Mouse (Mus musculus) embryonic facial prominence, embryonic 10.5 days (tissue): ENCODE measurements at regions not wholly inside any gene's neighbourhood (a gene's known extent, or its start where the extent isn't known, plus 50 kb on each side); places are given as distances from the start of the nearest gene placed in this dataset.

Experiments used
- DNase-seq: peaks from one replicate; pipeline ENCODE4 v3.0.0-alpha.2; 2017; ENCODE audit warnings: low spot score
- H3K27ac ChIP-seq: fragments of 300-500 bp; sonication (generic); replicated peaks from 2 replicates; pipeline ENCODE4 v1.5.1; 2016; ENCODE audit warnings: mild to moderate bottlenecking
- H3K27me3 ChIP-seq: fragments of 300-500 bp; sonication (generic); replicated peaks from 2 replicates; pipeline ENCODE4 v1.6.1; 2016; ENCODE audit warnings: low read depth, mild to moderate bottlenecking; ENCODE audit not compliant: poor library complexity, severe bottlenecking
- H3K36me3 ChIP-seq: fragments of 300-500 bp; sonication (generic); replicated peaks from 2 replicates; pipeline ENCODE4 v1.6.1; 2016; ENCODE audit warnings: mild to moderate bottlenecking, moderate library complexity
- H3K4me1 ChIP-seq: fragments of 300-500 bp; sonication (generic); 2 replicates; pipeline ENCODE4 v1.6.1; 2016
- H3K4me3 ChIP-seq: fragments of 300-500 bp; sonication (generic); 2 replicates; pipeline ENCODE4 v1.5.1; 2016; ENCODE audit warnings: mild to moderate bottlenecking, moderate library complexity
- H3K9me3 ChIP-seq: fragments of 300-500 bp; sonication (generic); 2 replicates; pipeline ENCODE4 v1.6.1; 2016; ENCODE audit warnings: mild to moderate bottlenecking
- WGBS: fragments of 180-500 bp; shearing (Covaris S2); methylation state at CpG from one replicate; pipeline ENCODE4 v1.1.7; 2016; 5-methylcytosine and 5-hydroxymethylcytosine counted together

DNA sequence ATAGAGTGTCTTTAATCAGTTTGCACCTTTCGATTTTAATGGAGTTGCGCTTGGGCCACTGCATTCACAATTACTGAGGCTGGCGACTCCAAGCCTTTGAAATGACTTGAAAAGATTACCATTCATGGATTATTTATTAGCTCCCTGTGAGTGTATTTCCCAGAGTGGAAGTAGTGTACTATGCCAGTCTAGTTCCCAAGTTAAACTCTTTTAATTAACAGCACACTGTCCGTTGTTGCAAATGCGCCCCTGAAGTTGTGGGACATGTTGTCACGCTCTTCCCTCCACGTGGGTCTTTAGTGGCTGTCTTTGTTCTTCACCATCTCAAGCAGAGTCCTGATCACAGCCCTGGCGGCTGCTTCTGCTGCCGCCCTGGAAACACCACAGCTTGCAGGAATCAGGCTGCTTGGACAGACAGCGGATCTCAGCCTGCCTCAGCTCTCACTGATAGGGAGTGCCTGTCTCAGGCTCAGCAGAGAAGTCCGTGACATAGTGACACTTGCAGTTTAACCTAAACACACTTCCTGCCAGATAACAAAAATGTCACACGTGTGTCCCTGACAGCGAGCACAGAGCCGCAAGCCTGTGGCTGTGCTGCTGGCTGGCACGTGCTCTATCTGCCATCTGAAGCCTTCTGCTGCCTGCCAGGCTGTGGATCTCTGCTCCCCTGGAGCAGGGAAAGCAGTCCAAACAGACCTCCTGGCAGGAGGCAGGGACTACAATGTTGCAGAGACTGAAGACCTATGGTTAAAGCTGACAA, 244.1 kb downstream of the Snx10 start:
- H3K9me3 ChIP-seq = no peaks in the 10 kb centered on the region
- peaks cover 26% of the 10 kb centered on the region for H3K27me3 ChIP-seq
- peak; percentile 49 for DNase-seq
- H3K4me3 ChIP-seq = peak overlapping the region; percentile 44
- no peaks in the 10 kb centered on the region for H3K36me3 ChIP-seq
- peak overlapping the region; percentile 69 for H3K27ac ChIP-seq
- WGBS = 13% methylated on average over 15 of the region's 15 CpGs
- peaks cover 26% of the 10 kb centered on the region for H3K4me1 ChIP-seq

DNA sequence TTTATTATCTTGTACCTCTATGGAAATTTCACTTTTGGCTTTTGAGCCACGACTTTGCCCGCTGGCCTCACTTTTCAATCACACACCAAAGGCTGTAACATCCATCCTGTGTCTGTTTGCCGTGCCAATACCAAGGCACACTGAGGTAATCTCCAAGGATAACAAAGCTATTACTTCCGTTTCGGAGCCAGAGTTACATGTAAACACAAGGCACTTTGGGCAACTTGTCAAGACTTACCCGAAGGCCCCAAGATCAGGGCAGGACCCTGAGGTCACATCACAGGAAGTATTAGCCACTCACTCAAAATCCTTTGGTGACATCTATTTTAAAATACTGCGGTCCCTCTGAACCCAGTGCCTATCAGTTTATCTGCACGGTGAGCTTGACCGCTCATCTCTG, 241.3 kb downstream of the Skap2 start:
- no peak overlapping the region for H3K27ac ChIP-seq
- 80% methylated on average over 9 of the region's 9 CpGs for WGBS
- DNase-seq = no peak
- H3K4me3 ChIP-seq = no peak overlapping the region
- peaks cover 22% of the 10 kb centered on the region for H3K27me3 ChIP-seq
- H3K9me3 ChIP-seq = no peaks in the 10 kb centered on the region
- H3K36me3 ChIP-seq = no peaks in the 10 kb centered on the region
- peaks cover 26% of the 10 kb centered on the region for H3K4me1 ChIP-seq

DNA sequence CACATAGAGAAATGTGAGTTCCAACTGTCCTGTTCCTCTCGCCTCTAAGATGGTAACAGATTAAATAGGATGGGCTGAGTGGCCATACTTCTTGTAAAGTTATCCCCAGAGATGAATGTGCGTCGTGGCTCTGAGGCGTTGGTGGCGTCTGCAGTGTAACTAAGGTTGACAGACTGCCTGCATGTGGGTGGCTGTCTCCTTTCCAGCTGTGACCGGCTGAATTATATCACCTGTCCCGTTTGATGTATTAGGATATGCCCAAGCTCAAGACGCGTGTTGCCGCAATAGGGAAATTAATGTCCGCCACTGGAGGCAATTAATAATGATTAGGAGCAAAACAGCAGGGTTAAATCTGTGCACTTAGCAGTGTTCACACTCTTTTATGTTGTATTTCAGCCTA, 240.9 kb downstream of the Skap2 start:
- no peak for DNase-seq
- Histone ChIP-seq H3K27me3 (peaks cover 19% of the 10 kb centered on the region), H3K27ac (no peak overlapping the region), H3K9me3 (no peaks in the 10 kb centered on the region), H3K36me3 (no peaks in the 10 kb centered on the region), H3K4me1 (peaks cover 24% of the 10 kb centered on the region), H3K4me3 (no peak overlapping the region)
- WGBS = 85% methylated on average over 11 of the region's 11 CpGs

DNA sequence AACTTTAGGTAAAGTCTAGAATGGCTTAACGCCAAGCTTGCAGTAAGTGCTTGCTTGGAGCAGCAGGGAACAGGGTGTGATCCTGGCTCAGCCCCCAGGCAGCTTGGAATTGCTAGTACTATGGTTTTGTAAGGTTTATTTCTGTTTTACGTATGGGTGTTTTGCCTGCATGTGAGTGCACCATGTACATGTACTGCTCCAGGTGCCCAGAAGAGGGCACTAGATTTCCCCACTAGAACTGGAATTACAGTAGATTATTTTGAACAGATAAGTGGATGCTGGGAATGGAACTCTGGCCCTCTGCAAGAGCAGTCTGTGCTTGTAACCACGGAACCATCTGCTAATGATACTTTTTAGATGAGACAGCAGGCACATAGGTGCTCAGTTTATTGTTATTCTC, 237.6 kb downstream of the Skap2 start:
- Histone ChIP-seq H3K27me3 (no peaks in the 10 kb centered on the region), H3K27ac (no peak overlapping the region), H3K4me1 (0 out of 2 replicates have a peak, but pooled peaks cover 6% of the 10 kb centered on the region), H3K9me3 (no peaks in the 10 kb centered on the region), H3K4me3 (no peak overlapping the region), H3K36me3 (no peaks in the 10 kb centered on the region)
- 68% methylated on average over 3 of the region's 3 CpGs for WGBS
- DNase-seq = no peak

DNA sequence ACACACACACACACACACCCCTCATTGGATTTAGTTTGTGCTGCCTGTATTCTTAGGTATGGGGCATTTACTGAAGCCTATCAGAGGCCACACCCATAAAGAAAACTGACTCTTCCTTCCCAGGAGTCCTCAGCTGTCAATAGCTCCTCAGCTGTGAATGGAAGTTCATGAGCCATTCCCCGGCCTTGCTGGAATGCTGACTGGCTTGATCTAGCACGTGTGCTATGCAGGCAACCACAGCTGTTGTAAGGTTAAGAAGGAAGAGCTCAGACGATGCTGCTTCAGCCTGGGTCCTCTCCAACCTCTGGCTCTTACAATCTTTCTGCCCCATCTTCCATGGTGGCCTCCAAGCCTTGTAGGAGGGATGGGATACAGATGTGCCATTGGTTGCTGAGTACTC, 226.7 kb downstream of the Skap2 start:
- no peaks in the 10 kb centered on the region for H3K36me3 ChIP-seq
- 62% methylated on average over 3 of the region's 3 CpGs for WGBS
- H3K4me1 ChIP-seq = 0 out of 2 replicates have a peak, but pooled peaks cover 2% of the 10 kb centered on the region
- no peaks in the 10 kb centered on the region for H3K9me3 ChIP-seq
- H3K4me3 ChIP-seq = no peak overlapping the region
- no peak overlapping the region for H3K27ac ChIP-seq
- DNase-seq = no peak
- H3K27me3 ChIP-seq = 0 out of 2 replicates have a peak, but pooled peaks cover 5% of the 10 kb centered on the region

DNA sequence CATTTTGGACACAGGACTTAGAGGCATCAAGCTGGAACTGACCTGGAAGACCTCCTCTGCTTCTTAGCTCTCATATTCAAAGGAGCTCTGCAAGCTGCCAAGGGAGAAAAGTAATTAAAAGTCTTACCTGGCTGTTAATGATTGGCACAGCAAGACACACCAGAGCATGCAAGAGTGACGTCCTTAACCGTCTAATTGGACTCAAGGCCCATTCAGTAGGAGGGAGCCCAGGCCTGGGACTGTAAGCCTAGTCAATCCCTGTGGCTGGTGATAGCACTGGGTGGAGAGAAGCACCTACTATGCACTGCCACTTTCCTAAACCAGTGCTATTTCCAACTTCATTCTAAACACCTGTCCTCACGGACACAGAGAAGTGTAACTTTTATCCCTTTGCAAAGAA, 225.5 kb downstream of the Skap2 start:
- DNase-seq = no peak
- no peak overlapping the region for H3K27ac ChIP-seq
- no peaks in the 10 kb centered on the region for H3K9me3 ChIP-seq
- H3K27me3 ChIP-seq = 0 out of 2 replicates have a peak, but pooled peaks cover 5% of the 10 kb centered on the region
- H3K4me1 ChIP-seq = 0 out of 2 replicates have a peak, but pooled peaks cover 2% of the 10 kb centered on the region
- H3K4me3 ChIP-seq = no peak overlapping the region
- H3K36me3 ChIP-seq = no peaks in the 10 kb centered on the region
- 80% methylated on average over 3 of the region's 3 CpGs for WGBS

DNA sequence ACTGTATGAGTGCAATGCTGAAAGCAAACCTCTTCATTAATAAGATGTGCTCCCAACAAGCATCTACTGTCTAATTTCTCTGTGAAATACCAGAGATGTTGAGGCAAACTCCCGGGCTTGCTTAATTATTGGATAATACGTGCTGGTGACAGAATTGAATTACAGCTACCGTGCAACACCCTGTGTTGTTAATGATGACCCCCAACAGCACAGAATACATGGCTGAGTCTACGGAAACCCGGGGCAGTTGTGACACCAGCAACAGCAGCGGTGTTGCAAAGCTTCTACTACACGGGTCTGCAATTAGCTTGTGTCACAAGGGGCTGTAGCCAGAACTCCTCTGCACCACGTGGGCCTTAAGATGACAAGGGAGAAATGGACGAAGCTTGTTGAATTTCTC, 224.2 kb downstream of the Skap2 start:
- Histone ChIP-seq H3K4me1 (0 out of 2 replicates have a peak, but pooled peaks cover 2% of the 10 kb centered on the region), H3K27me3 (no peaks in the 10 kb centered on the region), H3K9me3 (no peaks in the 10 kb centered on the region), H3K36me3 (no peaks in the 10 kb centered on the region), H3K4me3 (no peak overlapping the region), H3K27ac (no peak overlapping the region)
- 87% methylated on average over 9 of the region's 9 CpGs for WGBS
- no peak for DNase-seq

DNA sequence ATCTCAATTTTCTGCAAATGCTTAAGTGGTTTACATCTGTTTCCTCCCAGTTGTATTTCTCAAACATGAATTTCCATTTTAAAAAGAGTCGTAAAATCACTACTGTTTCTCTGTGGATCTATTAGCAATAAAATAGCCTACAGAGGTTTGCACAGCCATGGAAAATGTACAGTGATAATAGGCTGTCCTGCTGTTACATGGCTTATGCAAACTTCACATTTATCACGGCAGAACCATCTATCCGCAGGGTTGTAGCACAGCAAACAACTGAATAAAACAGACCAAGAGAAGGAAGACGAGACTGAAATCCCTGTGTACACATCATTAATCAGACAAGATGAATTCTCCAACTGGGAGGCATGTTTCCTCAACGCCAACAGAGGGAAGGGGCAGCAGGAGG, 222.1 kb downstream of the Skap2 start:
- H3K4me1 ChIP-seq = 0 out of 2 replicates have a peak, but pooled peaks cover 2% of the 10 kb centered on the region
- no peaks in the 10 kb centered on the region for H3K36me3 ChIP-seq
- H3K27ac ChIP-seq = no peak overlapping the region
- no peak overlapping the region for H3K4me3 ChIP-seq
- no peaks in the 10 kb centered on the region for H3K27me3 ChIP-seq
- no peaks in the 10 kb centered on the region for H3K9me3 ChIP-seq
- no peak for DNase-seq
- 87% methylated on average over 5 of the region's 5 CpGs for WGBS

DNA sequence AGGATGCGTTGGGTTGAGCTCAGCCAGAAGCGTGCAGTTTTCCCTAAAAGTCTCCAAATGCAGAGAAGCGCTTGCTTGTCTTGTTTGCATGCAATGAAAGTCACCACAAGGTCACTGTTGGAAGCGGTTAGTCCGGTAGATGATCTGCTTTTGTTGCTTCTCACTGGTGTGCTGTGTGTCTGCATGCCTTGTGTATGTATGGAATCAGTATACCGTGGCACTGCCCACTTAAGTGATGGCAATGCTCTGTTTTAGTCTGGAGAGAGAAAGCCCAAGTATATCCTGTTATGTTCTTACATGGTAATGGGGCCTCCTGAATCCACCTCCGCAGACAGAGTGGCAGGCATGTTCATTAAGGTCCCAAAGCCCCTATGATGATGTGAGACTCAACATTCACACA, 221.7 kb downstream of the Skap2 start:
- WGBS = 92% methylated on average over 7 of the region's 7 CpGs
- no peaks in the 10 kb centered on the region for H3K9me3 ChIP-seq
- H3K4me1 ChIP-seq = 0 out of 2 replicates have a peak, but pooled peaks cover under 1% of the 10 kb centered on the region
- H3K36me3 ChIP-seq = no peaks in the 10 kb centered on the region
- H3K27me3 ChIP-seq = no peaks in the 10 kb centered on the region
- no peak for DNase-seq
- H3K4me3 ChIP-seq = no peak overlapping the region
- no peak overlapping the region for H3K27ac ChIP-seq

DNA sequence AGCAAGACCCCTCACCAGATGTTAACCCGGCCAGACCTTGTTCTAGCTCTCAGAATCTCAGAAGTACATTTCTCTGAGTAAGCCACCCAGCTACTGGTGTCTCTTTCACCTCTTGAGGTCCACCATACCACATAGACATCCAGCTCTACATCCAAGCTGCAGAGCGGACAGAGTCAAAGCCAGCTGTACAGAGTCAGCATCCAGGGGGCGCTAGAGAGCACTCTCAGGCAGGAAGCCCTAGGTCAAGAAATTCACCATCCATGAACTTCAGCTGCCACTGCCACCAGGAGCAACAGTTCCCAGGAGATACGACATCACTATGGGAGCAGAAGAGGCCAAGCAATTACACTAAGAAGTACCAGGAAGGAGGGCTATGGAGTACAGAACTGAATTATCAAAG, 217.0 kb downstream of the Skap2 start:
- Histone ChIP-seq H3K27me3 (no peaks in the 10 kb centered on the region), H3K4me1 (no peaks in the 10 kb centered on the region), H3K36me3 (no peaks in the 10 kb centered on the region), H3K4me3 (no peak overlapping the region), H3K9me3 (no peaks in the 10 kb centered on the region), H3K27ac (no peak overlapping the region)
- peak; percentile 56 for DNase-seq
- 57% methylated on average over 4 of the region's 4 CpGs for WGBS

DNA sequence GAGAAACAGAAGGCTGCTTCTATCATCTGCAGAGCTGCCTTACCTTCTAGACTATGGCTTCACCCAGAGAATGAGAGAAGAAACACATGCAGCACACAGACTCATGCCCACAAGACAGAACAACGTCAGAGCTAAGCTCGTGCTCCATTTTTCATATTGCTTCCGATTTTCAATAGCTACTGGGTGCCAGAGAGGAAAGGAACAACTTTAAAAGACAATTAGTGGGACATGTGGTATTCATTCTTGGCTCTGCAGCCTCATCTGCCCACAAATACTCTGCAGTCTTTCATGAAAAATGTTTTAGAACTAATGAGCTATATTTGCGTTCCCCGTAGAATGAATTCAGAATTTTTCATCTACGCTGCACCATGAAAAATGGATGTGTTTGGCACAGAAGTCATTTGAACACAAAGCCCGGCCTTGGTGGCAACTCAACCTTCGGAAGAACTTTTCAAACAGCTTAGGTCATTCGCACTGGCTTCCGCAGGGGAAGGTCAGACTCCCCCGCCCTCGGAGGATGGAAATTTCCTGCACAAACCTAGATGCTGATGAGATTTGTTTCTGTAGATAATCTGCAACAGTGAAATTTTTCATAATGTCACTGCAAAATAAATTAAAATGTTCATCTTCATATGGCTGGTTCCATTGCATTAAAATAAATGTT, 213.6 kb downstream of the Skap2 start:
- no peak for DNase-seq
- no peaks in the 10 kb centered on the region for H3K4me1 ChIP-seq
- no peak overlapping the region for H3K27ac ChIP-seq
- no peaks in the 10 kb centered on the region for H3K9me3 ChIP-seq
- no peaks in the 10 kb centered on the region for H3K36me3 ChIP-seq
- WGBS = 89% methylated on average over 12 of the region's 12 CpGs
- H3K4me3 ChIP-seq = no peak overlapping the region
- no peaks in the 10 kb centered on the region for H3K27me3 ChIP-seq

DNA sequence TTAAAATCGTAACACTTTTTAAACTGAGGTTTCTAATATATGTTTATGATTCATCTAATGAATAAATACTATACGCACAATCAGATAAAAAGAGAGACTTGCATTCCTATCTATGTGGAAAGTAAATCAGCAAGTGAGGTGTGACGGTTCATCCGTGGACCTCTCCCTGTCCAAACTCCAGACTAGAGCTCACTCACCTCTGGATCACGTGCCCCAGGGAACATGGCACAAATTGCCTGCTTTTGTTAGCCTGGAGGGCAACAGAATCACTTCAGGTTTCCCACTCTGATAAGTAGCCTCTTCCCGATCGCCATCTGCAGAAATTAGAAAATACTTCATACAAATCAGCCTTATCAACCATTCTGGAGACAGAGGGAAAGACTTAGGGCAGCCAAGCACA, 206.7 kb downstream of the Skap2 start:
- Histone ChIP-seq H3K9me3 (no peaks in the 10 kb centered on the region), H3K27me3 (no peaks in the 10 kb centered on the region), H3K27ac (no peak overlapping the region), H3K4me3 (no peak overlapping the region), H3K36me3 (no peaks in the 10 kb centered on the region), H3K4me1 (peaks cover 13% of the 10 kb centered on the region)
- WGBS = 90% methylated on average over 7 of the region's 7 CpGs
- DNase-seq = no peak
